Mouse (Mus musculus) forebrain, embryonic 13.5 days (tissue): Measurements from ENCODE around the gene Lrfn2. TPM values are rescaled to one million over a fixed set of nuclear protein-coding genes. Genes with fewer than 3 reads are reported as not detected.

Experiments
- ATAC-seq: fragments of 200-750 bp; cut with Nextera tagmentation; 2 replicates; pipeline ENCODE4 v1.8.0; 2017
- H3K27ac ChIP-seq: fragments of 300-500 bp; sonication (generic); 2 replicates; pipeline ENCODE4 v1.5.1; 2015; ENCODE audit warnings: inconsistent platforms, mild to moderate bottlenecking, moderate library complexity
- H3K27me3 ChIP-seq: fragments of 300-500 bp; sonication (generic); 2 replicates; pipeline ENCODE4 v1.6.1; 2015; ENCODE audit warnings: mild to moderate bottlenecking, inconsistent platforms
- H3K36me3 ChIP-seq: fragments of 300-500 bp; sonication (generic); 2 replicates; pipeline ENCODE4 v1.6.1; 2015; ENCODE audit warnings: mild to moderate bottlenecking, inconsistent platforms; ENCODE audit not compliant: poor library complexity, severe bottlenecking
- H3K4me1 ChIP-seq: fragments of 300-500 bp; sonication (generic); 2 replicates; pipeline ENCODE4 v1.6.1; 2015; ENCODE audit warnings: inconsistent platforms
- H3K4me2 ChIP-seq: fragments of 300-500 bp; sonication (generic); 2 replicates; pipeline ENCODE4 v1.6.1; 2015; ENCODE audit warnings: inconsistent platforms, mild to moderate bottlenecking, moderate library complexity
- H3K4me3 ChIP-seq: fragments of 300-500 bp; sonication (generic); 2 replicates; pipeline ENCODE4 v1.5.1; 2015; ENCODE audit warnings: mild to moderate bottlenecking, inconsistent platforms
- H3K9ac ChIP-seq: fragments of 300-500 bp; sonication (generic); 2 replicates; pipeline ENCODE4 v1.6.1; 2015; ENCODE audit warnings: mild to moderate bottlenecking, inconsistent platforms
- H3K9me3 ChIP-seq: fragments of 300-500 bp; sonication (generic); replicated peaks from 2 replicates; pipeline ENCODE4 v1.6.1; 2016; ENCODE audit warnings: inconsistent platforms
- WGBS: fragments of 180-500 bp; shearing (Covaris S2); methylation state at CpG from one replicate; pipeline ENCODE4 v1.1.7; 2015; 5-methylcytosine and 5-hydroxymethylcytosine counted together
- polyA plus RNA-seq: library from polyadenylated mRNA; unstranded; fragments of >200 nt; fragmentation: Nextera tagmentation; extraction: Ambion mirVana; gene quantifications from 2 replicates; pipeline ENCODE4 v1.2.1, GENCODE M21; 2015

Gene Lrfn2
- polyA plus RNA-seq, 1 experiment from 2014 or later, result 2.9 TPM

DNA sequence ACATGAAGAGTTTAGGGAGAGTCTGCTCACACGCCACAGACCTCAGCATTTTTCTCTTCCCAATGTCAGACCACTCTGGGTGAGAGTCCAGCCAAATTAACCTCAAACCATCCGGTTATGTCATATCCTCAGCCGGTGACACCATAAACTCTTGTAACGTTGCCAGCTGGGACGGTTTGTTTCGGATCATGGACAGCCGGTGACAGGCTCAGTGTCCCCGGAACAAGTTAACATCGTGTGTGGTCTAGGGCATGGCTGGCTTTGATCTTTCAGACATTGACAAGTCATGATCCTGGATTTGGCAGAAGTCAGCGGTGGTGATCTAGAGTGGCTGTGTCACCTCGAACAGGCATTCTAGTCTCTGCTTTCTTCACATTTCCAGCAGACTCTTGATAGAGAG, 119.1 kb downstream of the Lrfn2 start:
- 89% methylated on average over 11 of the region's 11 CpGs for WGBS
- Histone ChIP-seq H3K27me3 (no peaks in the 10 kb centered on the region), H3K4me1 (no peaks in the 10 kb centered on the region), H3K9me3 (no peaks in the 10 kb centered on the region), H3K4me2 (no peak overlapping the region), H3K4me3 (no peak overlapping the region), H3K36me3 (no peaks in the 10 kb centered on the region), H3K9ac (no peak overlapping the region), H3K27ac (no peak overlapping the region)
- no peak for ATAC-seq

DNA sequence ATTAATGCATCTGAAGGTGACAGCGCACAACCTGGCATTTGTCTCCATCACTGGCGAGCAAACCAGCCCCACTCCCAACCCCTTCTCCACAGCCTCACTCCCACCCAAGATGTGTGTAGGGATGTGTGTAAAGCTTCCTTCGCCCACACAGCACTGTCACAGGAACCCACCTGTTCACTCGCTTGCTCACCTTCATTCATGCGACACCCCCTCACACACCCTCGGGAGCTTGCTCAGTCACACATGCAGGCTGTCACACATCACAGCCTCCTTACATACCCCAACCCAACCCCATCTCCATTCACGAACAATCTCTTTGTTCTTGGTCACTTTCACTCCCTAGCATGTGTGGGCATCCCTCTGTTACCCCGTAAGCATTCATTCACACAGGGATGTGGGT, 129.0 kb downstream of the Lrfn2 start:
- Histone ChIP-seq H3K9ac (no peak overlapping the region), H3K4me1 (peaks cover 18% of the 10 kb centered on the region; the same call in 1 of the 2 replicates), H3K4me3 (no peak overlapping the region), H3K36me3 (no peaks in the 10 kb centered on the region), H3K27me3 (no peaks in the 10 kb centered on the region), H3K9me3 (no peaks in the 10 kb centered on the region), H3K27ac (no peak overlapping the region), H3K4me2 (no peak overlapping the region)
- no peak for ATAC-seq
- 85% methylated on average over 8 of the region's 8 CpGs for WGBS

DNA sequence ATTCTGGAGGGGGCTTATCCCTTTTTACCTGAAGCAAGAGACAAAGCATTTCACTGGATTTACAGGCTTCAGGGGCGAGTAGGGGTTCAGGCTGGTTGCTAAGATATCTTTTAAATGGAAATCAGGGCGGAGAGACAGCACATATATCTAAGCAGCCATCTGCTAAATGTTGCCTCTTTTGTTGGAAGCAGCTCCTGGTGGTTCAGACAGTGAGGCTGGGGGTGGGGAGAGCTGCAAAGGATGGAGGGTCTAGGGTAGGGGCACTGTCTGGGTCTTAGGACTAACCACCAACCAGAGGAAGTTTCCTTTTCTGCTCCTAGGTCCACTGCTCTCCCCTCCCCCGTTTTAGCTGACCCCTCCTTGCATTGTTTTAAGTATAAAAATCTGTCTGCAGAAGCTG, 131.6 kb downstream of the Lrfn2 start:
- Histone ChIP-seq H3K4me2 (no peak overlapping the region), H3K36me3 (no peaks in the 10 kb centered on the region), H3K27me3 (no peaks in the 10 kb centered on the region), H3K27ac (no peak overlapping the region), H3K9ac (no peak overlapping the region), H3K4me1 (peaks cover 18% of the 10 kb centered on the region; the same call in 1 of the 2 replicates), H3K4me3 (no peak overlapping the region), H3K9me3 (no peaks in the 10 kb centered on the region)
- 49% methylated on average over 3 of the region's 3 CpGs for WGBS
- peak; percentile 67 for ATAC-seq

DNA sequence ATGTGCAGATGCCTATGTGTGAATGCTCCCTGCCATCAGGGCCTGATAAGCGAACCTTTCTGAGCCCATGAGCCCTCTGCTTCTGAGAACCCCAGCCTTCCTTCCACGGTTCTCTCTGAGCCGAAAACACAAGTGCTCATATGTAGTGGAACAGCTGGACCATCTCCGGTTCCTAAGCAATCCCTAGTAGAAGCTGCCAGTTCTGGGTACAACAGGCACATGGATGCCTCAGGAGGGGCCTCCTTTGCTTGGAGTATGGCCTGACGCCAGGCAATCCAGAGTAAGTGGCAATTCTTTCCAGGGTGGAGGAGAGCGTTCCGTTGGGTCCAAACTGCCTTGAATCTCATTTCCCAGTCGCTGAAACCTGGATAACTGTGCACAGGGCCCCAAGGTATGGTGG, 132.3 kb downstream of the Lrfn2 start:
- Histone ChIP-seq H3K4me1 (peaks cover 18% of the 10 kb centered on the region; the same call in 1 of the 2 replicates), H3K36me3 (no peaks in the 10 kb centered on the region), H3K4me3 (no peak overlapping the region), H3K9ac (no peak overlapping the region), H3K27me3 (no peaks in the 10 kb centered on the region), H3K27ac (no peak overlapping the region), H3K4me2 (no peak overlapping the region), H3K9me3 (no peaks in the 10 kb centered on the region)
- 79% methylated on average over 8 of the region's 8 CpGs for WGBS
- ATAC-seq, result peak; percentile 20; the same call in 1 of the 2 replicates

DNA sequence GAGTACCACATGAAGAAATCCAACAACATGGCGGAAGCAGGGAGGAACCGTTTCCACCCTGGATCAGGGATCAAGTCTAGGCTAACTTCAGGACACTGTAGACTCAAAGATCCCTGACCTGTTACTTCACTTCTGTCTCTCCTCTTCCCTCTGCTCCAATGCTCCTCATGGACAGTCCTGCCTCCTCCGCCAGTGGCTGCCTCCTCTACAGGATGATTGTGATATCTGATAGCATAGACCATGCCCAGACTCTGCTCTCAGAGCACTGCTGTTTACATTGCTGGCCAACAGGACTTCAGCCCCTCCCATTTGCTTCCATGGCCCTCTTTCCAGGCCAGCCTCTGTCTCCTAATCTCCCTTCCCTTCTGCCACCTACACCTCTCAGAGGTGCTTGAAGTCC, 132.9 kb downstream of the Lrfn2 start:
- 89% methylated on average over 3 of the region's 3 CpGs for WGBS
- no peak overlapping the region for H3K4me3 ChIP-seq
- H3K27ac ChIP-seq, result no peak overlapping the region
- no peaks in the 10 kb centered on the region for H3K9me3 ChIP-seq
- no peak overlapping the region for H3K9ac ChIP-seq
- no peaks in the 10 kb centered on the region for H3K36me3 ChIP-seq
- H3K4me2 ChIP-seq, result no peak overlapping the region
- no peak for ATAC-seq
- peaks cover 18% of the 10 kb centered on the region; the same call in 1 of the 2 replicates for H3K4me1 ChIP-seq
- H3K27me3 ChIP-seq, result no peaks in the 10 kb centered on the region

DNA sequence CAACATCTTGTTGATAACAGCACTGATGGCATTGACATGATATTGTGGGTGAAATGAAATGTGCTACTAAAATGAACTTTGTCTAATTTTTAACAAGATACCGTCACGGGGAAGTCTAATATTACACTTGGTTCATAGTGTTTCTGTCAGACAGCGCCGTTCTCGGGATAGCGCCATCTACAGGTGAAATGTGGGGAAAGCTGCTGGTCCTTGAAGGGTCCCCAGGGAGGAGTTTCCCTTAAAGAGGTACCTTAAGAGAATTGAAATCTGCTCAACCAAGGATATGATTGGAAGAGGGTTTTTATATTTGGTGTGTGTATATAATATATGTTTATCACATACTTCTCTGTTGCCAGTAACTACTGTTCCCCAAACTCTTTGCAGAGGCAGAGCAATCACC, 134.6 kb downstream of the Lrfn2 start:
- 54% methylated on average over 6 of the region's 6 CpGs for WGBS
- no peaks in the 10 kb centered on the region for H3K27me3 ChIP-seq
- no peaks in the 10 kb centered on the region for H3K9me3 ChIP-seq

DNA sequence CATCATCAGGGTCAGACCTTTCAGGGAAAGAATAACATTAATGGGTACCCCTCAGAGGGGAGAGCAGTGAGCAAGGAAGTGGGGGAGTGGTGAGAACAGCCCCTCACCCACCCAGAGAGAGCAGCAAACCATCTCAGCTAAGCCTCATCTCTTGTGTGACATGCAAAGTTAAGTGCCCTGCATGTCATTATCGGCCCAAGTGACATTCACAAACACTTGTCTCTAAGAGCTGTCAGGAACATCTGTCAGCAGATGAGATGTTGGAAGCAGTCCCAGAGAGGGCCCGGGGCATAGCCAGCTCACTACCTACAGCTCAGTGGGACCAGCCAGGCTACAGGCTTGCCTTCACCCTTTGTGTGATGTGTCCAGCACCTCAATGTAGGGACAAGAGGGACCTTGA, 146.0 kb downstream of the Lrfn2 start:
- peaks cover 10% of the 10 kb centered on the region for H3K4me1 ChIP-seq
- no peak overlapping the region for H3K4me2 ChIP-seq
- no peak overlapping the region for H3K4me3 ChIP-seq
- H3K27ac ChIP-seq, result no peak overlapping the region
- H3K36me3 ChIP-seq, result no peaks in the 10 kb centered on the region
- no peak overlapping the region for H3K9ac ChIP-seq
- peak; percentile 87 for ATAC-seq
- 55% methylated on average over 2 of the region's 2 CpGs for WGBS
- no peaks in the 10 kb centered on the region for H3K9me3 ChIP-seq
- H3K27me3 ChIP-seq, result no peaks in the 10 kb centered on the region

More for the DNA sequence above, 134.6 kb downstream of the Lrfn2 start:
- H3K4me1 ChIP-seq, result peaks cover 18% of the 10 kb centered on the region; the same call in 1 of the 2 replicates
- no peak for ATAC-seq
- no peak overlapping the region for H3K27ac ChIP-seq
- no peak overlapping the region for H3K4me3 ChIP-seq
- H3K36me3 ChIP-seq, result no peaks in the 10 kb centered on the region
- H3K9ac ChIP-seq, result no peak overlapping the region
- no peak overlapping the region for H3K4me2 ChIP-seq

DNA sequence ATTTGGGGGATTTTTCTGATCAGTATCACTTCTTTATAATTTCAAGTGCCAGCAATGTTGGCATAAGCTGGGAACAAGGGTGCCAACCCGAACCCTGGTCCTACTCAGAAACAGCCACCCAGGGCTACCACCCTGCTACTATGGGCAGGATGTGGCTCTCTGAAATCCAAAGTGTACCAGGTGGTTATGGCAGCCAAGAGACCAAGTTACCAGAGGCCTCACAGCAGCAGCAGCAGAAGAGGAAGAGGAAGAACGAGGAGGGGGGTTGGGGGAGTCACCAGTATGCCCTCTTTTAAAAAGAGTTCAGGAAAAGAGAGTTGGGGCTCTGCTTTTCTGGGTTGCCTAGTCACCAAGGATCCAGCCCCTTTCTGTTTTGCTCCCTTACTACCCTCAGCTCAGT, 147.5 kb downstream of the Lrfn2 start:
- Histone ChIP-seq H3K4me1 (peaks cover 15% of the 10 kb centered on the region), H3K27me3 (no peaks in the 10 kb centered on the region), H3K9me3 (no peaks in the 10 kb centered on the region), H3K4me3 (no peak overlapping the region), H3K27ac (no peak overlapping the region), H3K4me2 (no peak overlapping the region), H3K9ac (no peak overlapping the region), H3K36me3 (no peaks in the 10 kb centered on the region)
- WGBS, result 69% methylated on average over 2 of the region's 2 CpGs
- ATAC-seq, result no peak

DNA sequence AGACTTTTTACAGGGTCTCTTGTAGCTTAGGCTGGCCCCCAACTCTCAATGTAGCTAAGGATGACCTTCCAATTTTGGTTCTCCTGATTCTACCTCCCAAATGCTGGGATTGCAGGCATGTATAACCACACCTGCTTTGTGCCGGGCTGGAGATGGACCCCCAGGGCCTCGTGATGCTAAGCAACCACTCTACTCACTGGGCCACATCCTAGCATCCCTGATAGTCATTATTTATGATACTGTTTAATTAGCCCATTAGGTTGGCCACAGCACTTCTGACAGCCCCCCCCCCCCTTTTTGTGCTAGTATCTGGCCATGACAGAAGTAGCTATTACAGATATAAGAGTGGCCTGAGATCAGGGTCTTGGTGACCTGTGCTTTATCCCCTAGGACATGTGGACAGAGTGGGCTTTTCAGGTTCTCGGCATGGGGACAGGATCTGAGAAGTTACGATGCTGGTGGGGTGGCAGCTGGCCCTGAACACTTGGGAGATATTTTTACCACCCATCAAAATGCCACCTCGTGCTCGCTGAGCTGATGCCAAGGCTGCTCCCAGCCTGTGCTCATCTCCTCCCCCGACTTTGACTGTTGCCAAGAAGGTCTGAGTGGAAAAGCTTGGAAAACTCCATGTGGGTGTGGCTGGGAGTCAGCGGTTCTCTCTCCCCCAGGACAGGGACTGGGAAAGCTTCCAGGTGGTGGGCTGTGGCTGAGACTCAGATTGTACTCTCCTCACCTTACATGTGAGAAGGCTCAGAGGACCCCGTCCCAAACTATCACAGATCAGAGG, 151.6 kb downstream of the Lrfn2 start:
- 0 out of 2 replicates have a peak, but pooled peaks have one; percentile 41 for ATAC-seq
- no peaks in the 10 kb centered on the region for H3K36me3 ChIP-seq
- WGBS, result 71% methylated on average over 9 of the region's 9 CpGs
- H3K9me3 ChIP-seq, result no peaks in the 10 kb centered on the region
- no peak overlapping the region for H3K9ac ChIP-seq
- H3K4me2 ChIP-seq, result no peak overlapping the region
- H3K4me3 ChIP-seq, result no peak overlapping the region
- H3K27me3 ChIP-seq, result no peaks in the 10 kb centered on the region
- no peak overlapping the region for H3K27ac ChIP-seq
- 0 out of 2 replicates have a peak, but pooled peaks cover 5% of the 10 kb centered on the region for H3K4me1 ChIP-seq

DNA sequence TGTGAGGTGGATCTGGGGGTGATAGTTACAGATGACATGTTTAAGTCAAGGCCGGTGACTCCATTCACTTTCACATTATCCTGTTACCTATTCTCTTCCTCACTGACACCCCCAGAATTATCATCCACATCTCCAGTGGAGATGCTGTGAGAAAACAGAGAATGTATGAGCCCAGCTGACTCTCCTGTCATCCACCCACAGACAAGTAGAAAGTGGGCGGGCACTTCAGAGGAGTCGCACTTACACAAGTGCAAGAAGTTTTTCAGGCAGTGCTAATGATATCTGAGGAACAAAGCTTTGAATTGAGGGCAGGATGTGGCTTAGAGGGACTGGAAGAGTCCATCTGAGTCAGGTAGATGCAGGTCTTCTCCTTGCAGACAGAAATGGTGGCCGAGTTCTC, 152.9 kb downstream of the Lrfn2 start:
- H3K4me3 ChIP-seq, result no peak overlapping the region
- no peak overlapping the region for H3K9ac ChIP-seq
- no peaks in the 10 kb centered on the region for H3K36me3 ChIP-seq
- H3K9me3 ChIP-seq, result no peaks in the 10 kb centered on the region
- 0 out of 2 replicates have a peak, but pooled peaks cover 5% of the 10 kb centered on the region for H3K4me1 ChIP-seq
- 92% methylated on average over 4 of the region's 4 CpGs for WGBS
- no peaks in the 10 kb centered on the region for H3K27me3 ChIP-seq
- no peak overlapping the region for H3K4me2 ChIP-seq
- ATAC-seq, result no peak
- no peak overlapping the region for H3K27ac ChIP-seq

DNA sequence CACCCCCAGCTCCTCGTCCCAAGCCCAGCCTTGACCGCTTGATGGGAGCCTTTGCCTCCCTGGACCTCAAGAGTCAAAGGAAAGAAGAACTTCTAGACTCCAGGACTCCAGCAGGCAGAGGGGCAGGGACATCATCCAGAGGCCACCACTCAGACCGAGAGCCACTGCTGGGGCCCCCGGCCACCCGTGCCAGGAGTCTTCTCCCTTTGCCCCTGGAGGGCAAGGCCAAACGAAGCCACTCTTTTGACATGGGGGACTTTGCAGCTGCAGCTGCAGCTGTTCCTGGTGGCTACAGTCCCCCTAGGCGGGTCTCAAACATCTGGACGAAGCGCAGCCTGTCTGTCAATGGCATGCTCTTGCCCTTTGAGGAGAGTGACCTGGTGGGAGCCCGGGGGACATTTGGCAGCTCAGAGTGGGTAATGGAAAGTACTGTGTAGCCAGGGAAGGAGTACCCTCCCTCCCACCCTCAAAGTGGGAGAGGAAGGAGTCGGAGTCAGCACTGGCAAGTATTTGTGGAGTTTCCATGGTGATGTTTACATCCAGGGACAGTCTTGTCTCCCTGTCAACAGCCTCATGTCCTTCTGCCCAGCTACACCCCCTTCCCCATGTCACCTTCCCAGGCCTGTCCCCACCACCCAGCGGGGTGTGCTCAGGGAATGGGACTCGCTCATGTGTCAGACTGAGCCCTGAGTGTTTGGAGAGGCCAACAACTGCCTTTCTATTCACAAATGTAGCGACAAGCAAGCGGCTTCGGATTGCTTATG, 164.8 kb downstream of the Lrfn2 start:
- Histone ChIP-seq H3K9me3 (no peaks in the 10 kb centered on the region; the same call in 1 of the 2 replicates), H3K4me1 (no peaks in the 10 kb centered on the region), H3K9ac (no peak overlapping the region), H3K4me2 (no peak overlapping the region), H3K27me3 (no peaks in the 10 kb centered on the region), H3K36me3 (no peaks in the 10 kb centered on the region), H3K27ac (no peak overlapping the region), H3K4me3 (no peak overlapping the region)
- no peak for ATAC-seq
- whole genome bisulfite sequencing, result 84% methylated on average over 16 of the region's 16 CpGs

DNA sequence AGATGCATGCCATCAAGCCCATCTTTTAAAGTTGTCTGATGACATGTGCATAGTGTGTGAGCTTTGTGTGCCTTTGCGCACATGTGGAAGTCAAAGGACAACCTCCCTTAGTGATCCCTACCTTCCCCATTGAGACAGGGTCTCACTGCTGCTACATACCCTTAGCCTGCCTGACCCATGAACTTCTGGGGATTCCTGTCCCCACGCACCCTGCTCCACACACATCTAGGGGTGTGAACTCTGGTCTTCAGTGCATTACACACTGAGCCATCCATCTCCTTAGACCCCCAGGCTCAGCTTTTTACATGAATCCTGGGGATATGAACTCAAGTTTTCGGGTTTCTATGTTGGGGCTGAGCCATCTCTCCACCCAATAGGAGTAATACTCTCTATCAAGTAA, 179.2 kb downstream of the Lrfn2 start:
- no peak overlapping the region for H3K4me3 ChIP-seq
- no peaks in the 10 kb centered on the region for H3K27me3 ChIP-seq
- H3K36me3 ChIP-seq, result no peaks in the 10 kb centered on the region
- H3K4me1 ChIP-seq, result no peaks in the 10 kb centered on the region
- H3K9me3 ChIP-seq, result no peaks in the 10 kb centered on the region
- 93% methylated on average over 3 of the region's 3 CpGs for WGBS
- H3K9ac ChIP-seq, result no peak overlapping the region
- H3K27ac ChIP-seq, result no peak overlapping the region
- ATAC-seq, result no peak
- H3K4me2 ChIP-seq, result no peak overlapping the region
